Mouse (Mus musculus): ENCODE results near the gene Lrfn3. TPM values are rescaled to one million over a fixed set of nuclear protein-coding genes. Genes with fewer than 3 reads are reported as not detected.

Lrfn3 gene
- polyA plus RNA-seq, 2 experiments: 0.79 to 1.4 TPM

DNA sequence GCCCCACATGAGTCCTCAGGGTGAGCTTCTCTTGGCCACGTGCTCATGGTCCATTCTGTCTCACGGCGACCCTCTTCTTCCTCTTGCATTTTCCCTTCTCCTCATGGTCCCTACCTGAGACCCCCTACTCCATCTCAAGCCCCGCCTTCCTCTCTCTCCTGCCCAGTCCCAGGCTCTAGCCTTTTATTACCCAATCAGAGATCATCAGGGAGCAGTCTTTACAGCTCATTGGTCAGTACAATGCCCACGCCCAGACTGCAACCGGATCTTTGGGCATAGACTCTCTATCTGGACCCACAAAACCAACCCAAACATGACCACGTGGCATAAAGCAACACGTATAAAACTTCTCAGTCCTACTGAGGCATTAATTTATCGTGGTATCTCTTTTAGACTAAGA is 21.5 kb upstream of the Lrfn3 start:
- Histone ChIP-seq H3K36me3 (replicated peaks; ENCODE audit: control insufficient read depth, insufficient read depth, low read depth) (no peaks in the 10 kb centered on the region), H3K27ac (no peak overlapping the region), H3K9me3 (ENCODE audit: control insufficient read depth, low read length) (no peaks in the 10 kb centered on the region), H3K4me2 (ENCODE audit: low read depth) (no peak overlapping the region), H3K27me3 (ENCODE audit: control insufficient read depth, insufficient read depth, low read length) (no peaks in the 10 kb centered on the region), H3K9ac (replicated peaks) (no peak overlapping the region), H3K4me3 (ENCODE audit: insufficient read depth in 1 of 2, low read depth in 2 of 2, low read length in 2 of 2) (no peak overlapping the region), H3K4me1 (replicated peaks; ENCODE audit: control insufficient read depth in 2 of 2, insufficient read depth in 2 of 2, low read length in 1 of 2) (no peaks in the 10 kb centered on the region)
- DNase-seq (ENCODE audit: low read depth in 3 of 3, low spot score in 3 of 3) (no peak), ATAC-seq (ENCODE audit: insufficient read depth) (no peak)
- no peak for TF ChIP-seq EP300 (IDR thresholded peaks at IDR 0.05; ENCODE audit: low read depth)
- no peak for TF ChIP-seq CTCF (IDR thresholded peaks at IDR 0.05; ENCODE audit: low read depth)
- WGBS (ENCODE audit: insufficient replicate concordance): 63% methylated on average over 9 of the region's 9 CpGs

GRCm38 (mm10) chr7:30380061-30380460 is 17.5 kb upstream of the Lrfn3 start:
- WGBS (ENCODE audit: insufficient replicate concordance): 43% methylated on average over 5 of the region's 5 CpGs
- TF ChIP-seq EP300 (IDR thresholded peaks at IDR 0.05; ENCODE audit: low read depth): no peak
- no peak for TF ChIP-seq CTCF (IDR thresholded peaks at IDR 0.05; ENCODE audit: low read depth)
- H3K36me3 ChIP-seq (replicated peaks; ENCODE audit: control insufficient read depth, insufficient read depth, low read depth): no peaks in the 10 kb centered on the region
- no peak overlapping the region for H3K4me3 ChIP-seq (ENCODE audit: insufficient read depth in 1 of 2, low read depth in 2 of 2, low read length in 2 of 2)
- no peaks in the 10 kb centered on the region for H3K27me3 ChIP-seq (ENCODE audit: control insufficient read depth, insufficient read depth, low read length)
- no peak overlapping the region for H3K9ac ChIP-seq (replicated peaks)
- H3K4me2 ChIP-seq (ENCODE audit: low read depth): no peak overlapping the region
- H3K4me1 ChIP-seq (replicated peaks; ENCODE audit: control insufficient read depth in 2 of 2, insufficient read depth in 2 of 2, low read length in 1 of 2): no peaks in the 10 kb centered on the region
- ATAC-seq (ENCODE audit: insufficient read depth) (no peak), DNase-seq (ENCODE audit: low read depth in 3 of 3, low spot score in 3 of 3) (no peak)
- no peak overlapping the region for H3K27ac ChIP-seq
- H3K9me3 ChIP-seq (ENCODE audit: control insufficient read depth, low read length): no peaks in the 10 kb centered on the region

- ATAC-seq (ENCODE audit: insufficient read depth) (peak; percentile 98), DNase-seq (ENCODE audit: low read depth in 3 of 3, low spot score in 3 of 3) (peak; percentile 78 to 82 (median 79))
- Histone ChIP-seq H3K4me2 (ENCODE audit: low read depth) (peak overlapping the region; percentile 72), H3K27ac (no peak overlapping the region), H3K9ac (replicated peaks) (no peak overlapping the region; the same call in 1 of the 2 replicates), H3K9me3 (ENCODE audit: control insufficient read depth, low read length) (no peaks in the 10 kb centered on the region), H3K27me3 (ENCODE audit: control insufficient read depth, insufficient read depth, low read length) (no peaks in the 10 kb centered on the region), H3K36me3 (replicated peaks; ENCODE audit: control insufficient read depth, insufficient read depth, low read depth) (no peaks in the 10 kb centered on the region), H3K4me3 (ENCODE audit: insufficient read depth in 1 of 2, low read depth in 2 of 2, low read length in 2 of 2) (peak overlapping the region; percentile 51 to 53), H3K4me1 (replicated peaks; ENCODE audit: control insufficient read depth in 2 of 2, insufficient read depth in 2 of 2, low read length in 1 of 2) (no peaks in the 10 kb centered on the region)
- TF ChIP-seq CTCF (IDR thresholded peaks at IDR 0.05; ENCODE audit: low read depth): peak; percentile 94
- no peak for TF ChIP-seq EP300 (IDR thresholded peaks at IDR 0.05; ENCODE audit: low read depth)
- WGBS (ENCODE audit: insufficient replicate concordance): 1% methylated on average over 21 of the region's 21 CpGs
These were observed 11.0 kb upstream of the Lrfn3 start for GRCm38 (mm10) chr7:30373501-30373962.

- Histone ChIP-seq H3K4me3 (ENCODE audit: insufficient read depth in 1 of 2, low read depth in 2 of 2, low read length in 2 of 2) (no peak overlapping the region), H3K9me3 (ENCODE audit: control insufficient read depth, low read length) (no peaks in the 10 kb centered on the region), H3K27me3 (ENCODE audit: control insufficient read depth, insufficient read depth, low read length) (peaks cover 7% of the 10 kb centered on the region), H3K9ac (replicated peaks) (no peak overlapping the region), H3K27ac (no peak overlapping the region), H3K36me3 (replicated peaks; ENCODE audit: control insufficient read depth, insufficient read depth, low read depth) (no peaks in the 10 kb centered on the region), H3K4me2 (ENCODE audit: low read depth) (no peak overlapping the region), H3K4me1 (replicated peaks; ENCODE audit: control insufficient read depth in 2 of 2, insufficient read depth in 2 of 2, low read length in 1 of 2) (no peaks in the 10 kb centered on the region)
- ATAC-seq (ENCODE audit: insufficient read depth): no peak
- WGBS (ENCODE audit: insufficient replicate concordance): 40% methylated on average over 2 of the region's 2 CpGs
- DNase-seq (ENCODE audit: low read depth in 3 of 3, low spot score in 3 of 3): no peak
- TF ChIP-seq CTCF (IDR thresholded peaks at IDR 0.05; ENCODE audit: low read depth) (no peak), EP300 (IDR thresholded peaks at IDR 0.05; ENCODE audit: low read depth) (no peak)
These were observed 4.9 kb upstream of the Lrfn3 start for GRCm38 (mm10) chr7:30367466-30367865.

- Histone ChIP-seq H3K4me1 (replicated peaks; ENCODE audit: control insufficient read depth in 2 of 2, insufficient read depth in 2 of 2, low read length in 1 of 2) (no peaks in the 10 kb centered on the region), H3K9me3 (ENCODE audit: control insufficient read depth, low read length) (no peaks in the 10 kb centered on the region), H3K27me3 (ENCODE audit: control insufficient read depth, insufficient read depth, low read length) (peaks cover 9% of the 10 kb centered on the region), H3K27ac (no peak overlapping the region), H3K36me3 (replicated peaks; ENCODE audit: control insufficient read depth, insufficient read depth, low read depth) (no peaks in the 10 kb centered on the region), H3K4me3 (ENCODE audit: insufficient read depth in 1 of 2, low read depth in 2 of 2, low read length in 2 of 2) (no peak overlapping the region; a peak in 1 of 4 replicates), H3K4me2 (ENCODE audit: low read depth) (peak overlapping the region; percentile 52; the same call in 1 of the 2 replicates), H3K9ac (replicated peaks) (no peak overlapping the region)
- DNase-seq (ENCODE audit: low read depth in 3 of 3, low spot score in 3 of 3) (no peak), ATAC-seq (ENCODE audit: insufficient read depth) (no peak)
- TF ChIP-seq EP300 (IDR thresholded peaks at IDR 0.05; ENCODE audit: low read depth) (no peak), CTCF (IDR thresholded peaks at IDR 0.05; ENCODE audit: low read depth) (no peak)
- WGBS (ENCODE audit: insufficient replicate concordance): 62% methylated on average over 6 of the region's 6 CpGs
These were observed 769 bp upstream of the Lrfn3 start for GRCm38 (mm10) chr7:30363344-30363738.

All from liver, embryonic 14.5 days (tissue).